Mouse (Mus musculus) forebrain, embryonic 12.5 days (tissue): ENCODE data around the gene Npw. TPM values are rescaled to one million over a fixed set of nuclear protein-coding genes. Genes with fewer than 3 reads are reported as not detected.

Source experiments
- ATAC-seq: fragments of 200-750 bp; cut with Nextera tagmentation; 2 replicates; pipeline ENCODE4 v1.8.0; 2017; ENCODE audit warnings: moderate TSS enrichment; ENCODE audit not compliant: low FRiP score
- H3K27ac ChIP-seq: fragments of 300-500 bp; sonication (generic); 2 replicates; pipeline ENCODE4 v1.5.1; 2016; ENCODE audit warnings: mild to moderate bottlenecking
- H3K27me3 ChIP-seq: fragments of 300-500 bp; sonication (generic); 2 replicates; pipeline ENCODE4 v1.6.1; 2016; ENCODE audit warnings: mild to moderate bottlenecking
- H3K36me3 ChIP-seq: fragments of 300-500 bp; sonication (generic); replicated peaks from 2 replicates; pipeline ENCODE4 v1.6.1; 2016; ENCODE audit warnings: mild to moderate bottlenecking
- H3K4me1 ChIP-seq: fragments of 300-500 bp; sonication (generic); 2 replicates; pipeline ENCODE4 v1.6.1; 2016
- H3K4me2 ChIP-seq: fragments of 300-500 bp; sonication (generic); 2 replicates; pipeline ENCODE4 v1.6.1; 2016; ENCODE audit warnings: mild to moderate bottlenecking, moderate library complexity
- H3K4me3 ChIP-seq: fragments of 300-500 bp; sonication (generic); replicated peaks from 2 replicates; pipeline ENCODE4 v1.5.1; 2016; ENCODE audit warnings: mild to moderate bottlenecking
- H3K9ac ChIP-seq: fragments of 300-500 bp; sonication (generic); 2 replicates; pipeline ENCODE4 v1.6.1; 2016; ENCODE audit warnings: mild to moderate bottlenecking
- H3K9me3 ChIP-seq: fragments of 300-500 bp; sonication (generic); 2 replicates; pipeline ENCODE4 v1.6.1; 2016
- WGBS: fragments of 180-500 bp; shearing (Covaris S2); methylation state at CpG from one replicate; pipeline ENCODE4 v1.1.7; 2016; 5-methylcytosine and 5-hydroxymethylcytosine counted together
- polyA plus RNA-seq: library from polyadenylated mRNA; unstranded; fragments of >200 nt; fragmentation: Nextera tagmentation; extraction: Ambion mirVana; gene quantifications from 2 replicates; pipeline ENCODE4 v1.2.1, GENCODE M21; 2016

Gene Npw
- polyA plus RNA-seq, 1 experiment from 2014 or later: not detected

GRCm38 (mm10) chr17:24636781-24637481, 21.3 kb downstream of the Npw start:
- WGBS: 63% methylated on average over 5 of the region's 5 CpGs
- ATAC-seq: no peak

GRCm38 (mm10) chr17:24635694-24636093, 22.6 kb downstream of the Npw start:
- H3K9ac ChIP-seq: no peak overlapping the region
- H3K27me3 ChIP-seq: no peaks in the 10 kb centered on the region
- peaks cover 8% of the 10 kb centered on the region; the same call in 1 of the 2 replicates for H3K36me3 ChIP-seq
- no peak overlapping the region for H3K4me3 ChIP-seq
- H3K27ac ChIP-seq: no peak overlapping the region
- peaks cover 19% of the 10 kb centered on the region for H3K4me1 ChIP-seq
- ATAC-seq: no peak
- 98% methylated on average over 5 of the region's 5 CpGs for WGBS
- no peak overlapping the region for H3K4me2 ChIP-seq
- H3K9me3 ChIP-seq: no peaks in the 10 kb centered on the region

More at GRCm38 (mm10) chr17:24636781-24637481, 21.3 kb downstream of the Npw start:
- peaks cover 10% of the 10 kb centered on the region for H3K4me1 ChIP-seq
- no peak overlapping the region for H3K27ac ChIP-seq
- no peaks in the 10 kb centered on the region for H3K9me3 ChIP-seq
- no peaks in the 10 kb centered on the region for H3K27me3 ChIP-seq
- no peak overlapping the region for H3K4me3 ChIP-seq
- 0 out of 2 replicates have a peak, but pooled peaks cover 7% of the 10 kb centered on the region for H3K36me3 ChIP-seq
- no peak overlapping the region for H3K9ac ChIP-seq
- no peak overlapping the region for H3K4me2 ChIP-seq

GRCm38 (mm10) chr17:24635024-24635423, 23.2 kb downstream of the Npw start:
- Histone ChIP-seq H3K4me3 (no peak overlapping the region), H3K36me3 (peaks cover 14% of the 10 kb centered on the region), H3K4me1 (peaks cover 19% of the 10 kb centered on the region), H3K27me3 (no peaks in the 10 kb centered on the region), H3K27ac (no peak overlapping the region), H3K9ac (no peak overlapping the region), H3K9me3 (no peaks in the 10 kb centered on the region), H3K4me2 (no peak overlapping the region)
- ATAC-seq: no peak
- 93% methylated on average over 4 of the region's 4 CpGs for WGBS

GRCm38 (mm10) chr17:24633831-24634230, 24.4 kb downstream of the Npw start:
- ATAC-seq: no peak
- Histone ChIP-seq H3K27me3 (no peaks in the 10 kb centered on the region), H3K4me2 (no peak overlapping the region), H3K9me3 (no peaks in the 10 kb centered on the region), H3K9ac (no peak overlapping the region), H3K4me1 (peaks cover 19% of the 10 kb centered on the region), H3K4me3 (no peak overlapping the region), H3K36me3 (peaks cover 25% of the 10 kb centered on the region), H3K27ac (no peak overlapping the region)
- WGBS: 95% methylated on average over 11 of the region's 11 CpGs

- H3K27ac ChIP-seq: peak overlapping the region; percentile 69
- H3K27me3 ChIP-seq: no peaks in the 10 kb centered on the region
- no peaks in the 10 kb centered on the region for H3K9me3 ChIP-seq
- peak overlapping the region; percentile 91 for H3K4me2 ChIP-seq
- ATAC-seq: peak; percentile 52
- peaks cover 22% of the 10 kb centered on the region for H3K36me3 ChIP-seq
- peak overlapping the region; percentile 76 for H3K4me3 ChIP-seq
- peaks cover 19% of the 10 kb centered on the region for H3K4me1 ChIP-seq
- WGBS: 11% methylated on average over 22 of the region's 22 CpGs
- H3K9ac ChIP-seq: peak overlapping the region; percentile 71
These were observed 25.3 kb downstream of the Npw start for GRCm38 (mm10) chr17:24632813-24633449.

GRCm38 (mm10) chr17:24632167-24632812, 26.0 kb downstream of the Npw start, which contains the start of the genes Tsc2 and Nthl1:
Gene Tsc2, minus strand, starts transcription at chr17:24632630.
Gene Nthl1, plus strand, starts transcription at chr17:24632680.
- H3K36me3 ChIP-seq: peaks cover 29% of the 10 kb centered on the region
- peak; percentile 90 for ATAC-seq
- H3K4me2 ChIP-seq: peak within 1 kb of the TSS; percentile 91
- H3K27me3 ChIP-seq: no peaks in the 10 kb centered on the region
- peaks cover 19% of the 10 kb centered on the region for H3K4me1 ChIP-seq
- H3K4me3 ChIP-seq: peak within 1 kb of the TSS; percentile 76
- H3K27ac ChIP-seq: peak within 1 kb of the TSS; percentile 69
- peak within 1 kb of the TSS; percentile 71 for H3K9ac ChIP-seq
- H3K9me3 ChIP-seq: no peaks in the 10 kb centered on the region
- WGBS: 1% methylated on average over 51 of the region's 51 CpGs

- H3K9me3 ChIP-seq: no peaks in the 10 kb centered on the region
- H3K36me3 ChIP-seq: peaks cover 49% of the 10 kb centered on the region
- H3K27me3 ChIP-seq: no peaks in the 10 kb centered on the region
- 90% methylated on average over 14 of the region's 14 CpGs for WGBS
- no peak overlapping the region for H3K9ac ChIP-seq
- H3K4me1 ChIP-seq: peaks cover 19% of the 10 kb centered on the region
- no peak overlapping the region for H3K4me3 ChIP-seq
- H3K27ac ChIP-seq: no peak overlapping the region
- no peak for ATAC-seq
- no peak overlapping the region for H3K4me2 ChIP-seq
These were observed 28.2 kb downstream of the Npw start for GRCm38 (mm10) chr17:24630072-24630471.

GRCm38 (mm10) chr17:24628646-24629045, 29.6 kb downstream of the Npw start:
- Histone ChIP-seq H3K27me3 (no peaks in the 10 kb centered on the region), H3K27ac (no peak overlapping the region), H3K36me3 (peaks cover 63% of the 10 kb centered on the region), H3K9me3 (no peaks in the 10 kb centered on the region), H3K4me3 (no peak overlapping the region), H3K4me1 (peaks cover 19% of the 10 kb centered on the region), H3K9ac (no peak overlapping the region), H3K4me2 (no peak overlapping the region)
- WGBS: 49% methylated on average over 5 of the region's 5 CpGs
- no peak for ATAC-seq

GRCm38 (mm10) chr17:24625472-24625871, 32.8 kb downstream of the Npw start:
- Histone ChIP-seq H3K9ac (no peak overlapping the region), H3K4me1 (no peaks in the 10 kb centered on the region), H3K4me2 (no peak overlapping the region), H3K9me3 (no peaks in the 10 kb centered on the region), H3K27ac (no peak overlapping the region), H3K27me3 (no peaks in the 10 kb centered on the region), H3K36me3 (peaks cover 92% of the 10 kb centered on the region), H3K4me3 (no peak overlapping the region)
- 94% methylated on average over 8 of the region's 8 CpGs for WGBS
- no peak for ATAC-seq

- no peak for ATAC-seq
- H3K36me3 ChIP-seq: peaks cover 93% of the 10 kb centered on the region
- H3K27ac ChIP-seq: no peak overlapping the region
- H3K27me3 ChIP-seq: no peaks in the 10 kb centered on the region
- 87% methylated on average over 14 of the region's 14 CpGs for WGBS
- H3K4me3 ChIP-seq: no peak overlapping the region
- H3K9me3 ChIP-seq: no peaks in the 10 kb centered on the region
- no peak overlapping the region for H3K9ac ChIP-seq
- H3K4me1 ChIP-seq: no peaks in the 10 kb centered on the region
- no peak overlapping the region for H3K4me2 ChIP-seq
These were observed 40.6 kb downstream of the Npw start for GRCm38 (mm10) chr17:24617561-24618194.

- WGBS: 92% methylated on average over 2 of the region's 2 CpGs
- H3K36me3 ChIP-seq: peaks cover 78% of the 10 kb centered on the region
- H3K27me3 ChIP-seq: no peaks in the 10 kb centered on the region
These were observed 47.5 kb downstream of the Npw start for GRCm38 (mm10) chr17:24610711-24611110.

GRCm38 (mm10) chr17:24608874-24609273, 49.4 kb downstream of the Npw start:
- Histone ChIP-seq H3K4me1 (no peaks in the 10 kb centered on the region), H3K4me2 (no peak overlapping the region), H3K27me3 (no peaks in the 10 kb centered on the region), H3K27ac (no peak overlapping the region), H3K36me3 (peaks cover 78% of the 10 kb centered on the region), H3K4me3 (no peak overlapping the region), H3K9me3 (no peaks in the 10 kb centered on the region), H3K9ac (no peak overlapping the region)
- ATAC-seq: no peak
- WGBS: 95% methylated on average over 8 of the region's 8 CpGs

More at GRCm38 (mm10) chr17:24610711-24611110, 47.5 kb downstream of the Npw start:
- Histone ChIP-seq H3K4me3 (no peak overlapping the region), H3K27ac (no peak overlapping the region), H3K4me2 (no peak overlapping the region), H3K4me1 (no peaks in the 10 kb centered on the region), H3K9me3 (no peaks in the 10 kb centered on the region), H3K9ac (no peak overlapping the region)
- ATAC-seq: no peak
